Mouse (Mus musculus) heart, postnatal 0 days (tissue): Measurements from ENCODE around the gene Mrvi1. TPM values are rescaled to one million over a fixed set of nuclear protein-coding genes. Genes with fewer than 3 reads are reported as not detected.

ENCODE experiments used
- ATAC-seq: fragments of 200-750 bp; cut with Nextera tagmentation; 2 replicates; pipeline ENCODE4 v1.8.0; 2017; ENCODE audit warnings: low read depth, moderate number of reproducible peaks, moderate library complexity; ENCODE audit not compliant: insufficient read depth
- DNase-seq: peaks from one replicate; pipeline ENCODE4 v3.0.0-alpha.2; 2016; ENCODE audit warnings: low spot score
- H3K27ac ChIP-seq: fragments of 300-500 bp; sonication (generic); 2 replicates; pipeline ENCODE4 v1.5.1; 2014; ENCODE audit warnings: low read depth, mild to moderate bottlenecking
- H3K27me3 ChIP-seq: fragments of 300-500 bp; sonication (generic); 2 replicates; pipeline ENCODE4 v1.6.1; 2014; ENCODE audit warnings: low read length, mixed read lengths; ENCODE audit not compliant: control insufficient read depth, insufficient read depth
- H3K36me3 ChIP-seq: fragments of 300-500 bp; sonication (generic); replicated peaks from 2 replicates; pipeline ENCODE4 v1.6.1; 2014; ENCODE audit warnings: low read length, mixed read lengths; ENCODE audit not compliant: control insufficient read depth, insufficient read depth
- H3K4me1 ChIP-seq: fragments of 300-500 bp; sonication (generic); 2 replicates; pipeline ENCODE4 v1.6.1; 2014; ENCODE audit warnings: antibody characterized with exemption; ENCODE audit not compliant: control insufficient read depth, insufficient read depth
- H3K4me2 ChIP-seq: fragments of 300-500 bp; sonication (generic); 2 replicates; pipeline ENCODE4 v1.6.1; 2014; ENCODE audit warnings: low read depth, mild to moderate bottlenecking, low read length, moderate library complexity
- H3K4me3 ChIP-seq: fragments of 300-500 bp; sonication (generic); 2 replicates; pipeline ENCODE4 v1.5.1; 2014; ENCODE audit warnings: low read depth, low read length
- H3K9ac ChIP-seq: fragments of 300-500 bp; sonication (generic); replicated peaks from 2 replicates; pipeline ENCODE4 v1.6.1; 2014; ENCODE audit warnings: low read depth, low read length, mixed read lengths
- H3K9me3 ChIP-seq: fragments of 300-500 bp; sonication (generic); replicated peaks from 2 replicates; pipeline ENCODE4 v1.6.1; 2016; ENCODE audit warnings: low read length; ENCODE audit not compliant: control insufficient read depth
- CTCF ChIP-seq: IDR thresholded peaks from 2 replicates; pipeline ENCODE4 v1.5.1; 2016; ENCODE audit warnings: antibody characterized with exemption, control low read depth, low read depth
- EP300 ChIP-seq: IDR thresholded peaks from 2 replicates; pipeline ENCODE4 v1.6.1; 2016; ENCODE audit warnings: antibody characterized with exemption, low read depth
- WGBS: fragments of 180-500 bp; shearing (Covaris S2); extraction: QIAGEN DNeasy Blood & Tissue Kit; methylation state at CpG from one replicate; pipeline ENCODE4 v1.1.7; 2014; 5-methylcytosine and 5-hydroxymethylcytosine counted together
- polyA plus RNA-seq: library from polyadenylated mRNA; unstranded; fragments of >200 nt; fragmentation: Nextera tagmentation; extraction: Ambion mirVana; gene quantifications from 2 replicates; pipeline ENCODE4 v1.2.1, GENCODE M21; 2015
- total RNA-seq: library from RNA; depleted of rRNA; stranded (reverse); fragments of >200 nt; gene quantifications from 2 replicates; pipeline ENCODE4 v1.2.3, GENCODE M21; 2014; ENCODE audit warnings: low replicate concordance

The Mrvi1 gene
- total and polyA plus RNA-seq, 2 experiments from 2014 or later = 3.1 to 7.6 TPM

DNA sequence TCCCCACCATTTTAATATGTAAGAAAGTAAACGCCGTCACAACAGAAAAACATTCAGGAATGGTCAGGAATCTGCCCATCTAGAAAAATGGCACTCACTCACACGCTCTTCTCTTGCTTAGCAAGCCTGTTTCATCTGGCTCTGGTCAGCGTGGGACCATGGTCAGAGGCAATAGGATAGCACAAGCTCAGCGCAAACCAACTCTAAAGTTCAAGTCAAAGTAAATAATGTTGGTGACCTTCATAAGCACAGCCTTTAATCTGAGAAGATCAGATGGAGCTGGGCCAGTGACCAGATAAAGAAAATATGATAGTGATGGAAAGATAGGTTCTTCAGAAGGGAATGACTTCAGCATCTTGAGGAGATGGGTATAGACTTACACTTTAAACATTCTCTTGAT is 37.9 kb downstream of the Mrvi1 start:
- H3K4me1 ChIP-seq = peaks cover 13% of the 10 kb centered on the region
- H3K4me3 ChIP-seq = no peak overlapping the region
- ATAC-seq (no peak), DNase-seq (no peak)
- H3K27me3 ChIP-seq = no peaks in the 10 kb centered on the region
- H3K36me3 ChIP-seq = no peaks in the 10 kb centered on the region
- no peaks in the 10 kb centered on the region for H3K9me3 ChIP-seq
- WGBS = 90% methylated on average over 5 of the region's 5 CpGs
- H3K27ac ChIP-seq = no peak overlapping the region
- no peak for TF ChIP-seq CTCF
- TF ChIP-seq EP300 = no peak
- no peak overlapping the region for H3K9ac ChIP-seq
- H3K4me2 ChIP-seq = no peak overlapping the region

DNA sequence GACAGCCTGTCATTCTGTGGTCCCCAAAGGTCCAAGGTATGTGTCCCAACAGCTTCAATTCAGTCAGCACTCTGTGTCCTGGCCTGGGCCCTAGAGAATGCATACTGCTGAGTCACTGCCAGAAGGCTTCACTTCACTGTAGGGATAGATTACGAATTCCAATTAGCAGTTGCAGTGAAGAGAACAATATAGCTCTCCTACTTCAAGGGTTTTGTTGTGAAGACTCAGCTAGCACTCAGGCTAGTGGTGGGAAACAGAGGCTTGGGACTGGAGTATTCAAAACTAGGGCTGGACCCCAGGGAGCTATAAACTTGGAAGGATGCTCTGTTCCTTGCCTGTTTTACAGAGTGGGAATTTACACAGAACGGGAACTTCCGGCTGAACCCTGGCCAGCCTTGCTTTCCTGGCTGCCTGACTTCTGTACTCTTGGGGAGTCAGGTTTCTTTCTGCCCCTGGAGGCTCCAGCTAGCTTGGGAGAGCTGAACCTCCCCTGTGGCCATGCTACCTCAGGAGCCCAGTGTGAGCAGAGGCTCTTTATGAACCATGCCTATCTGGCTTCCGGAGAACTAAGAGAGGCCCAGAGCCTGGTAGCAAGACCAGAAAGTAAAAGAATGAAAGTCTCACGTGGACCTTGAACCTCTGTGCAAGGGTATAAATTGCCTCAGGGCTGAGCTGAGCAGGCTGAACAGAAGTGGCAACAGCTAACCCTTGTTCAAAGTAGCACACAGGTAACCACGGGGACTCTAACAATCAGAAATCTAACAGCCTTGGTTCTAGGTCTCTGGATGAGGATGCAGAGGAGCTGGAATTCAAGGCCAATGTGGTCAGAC is 40.3 kb downstream of the Mrvi1 start:
- H3K27ac ChIP-seq = peak overlapping the region; percentile 71
- H3K9me3 ChIP-seq = no peaks in the 10 kb centered on the region
- H3K36me3 ChIP-seq = no peaks in the 10 kb centered on the region
- TF ChIP-seq EP300 = no peak
- no peak for TF ChIP-seq CTCF
- WGBS = 44% methylated on average over 6 of the region's 6 CpGs
- ATAC-seq = peak; percentile 79
- H3K4me2 ChIP-seq = no peak overlapping the region
- peaks cover 13% of the 10 kb centered on the region for H3K4me1 ChIP-seq
- H3K27me3 ChIP-seq = no peaks in the 10 kb centered on the region
- H3K9ac ChIP-seq = no peak overlapping the region
- peak; percentile 78 for DNase-seq
- H3K4me3 ChIP-seq = no peak overlapping the region

DNA sequence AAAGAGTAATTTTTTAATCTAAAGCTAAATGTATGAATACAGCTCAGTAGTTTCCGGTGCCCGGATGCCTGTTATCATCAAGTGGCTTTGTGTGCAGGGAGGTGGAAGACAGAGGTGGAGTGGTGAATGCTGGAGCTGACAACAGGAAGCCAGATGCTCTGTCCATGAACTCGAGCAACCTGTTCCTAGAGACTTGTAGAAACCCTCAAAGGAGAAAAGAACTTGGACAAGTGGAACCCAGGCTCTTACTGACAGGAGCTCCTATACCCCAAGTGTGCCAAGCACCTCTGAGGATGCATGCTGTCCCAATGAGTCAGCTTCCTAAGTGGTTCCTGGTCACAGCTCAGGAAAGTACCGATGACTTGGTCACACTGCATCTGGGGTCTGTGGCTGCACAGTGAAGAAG is 41.1 kb downstream of the Mrvi1 start:
- no peak for TF ChIP-seq CTCF
- no peak for TF ChIP-seq EP300
- 27% methylated on average over 4 of the region's 4 CpGs for WGBS

DNA sequence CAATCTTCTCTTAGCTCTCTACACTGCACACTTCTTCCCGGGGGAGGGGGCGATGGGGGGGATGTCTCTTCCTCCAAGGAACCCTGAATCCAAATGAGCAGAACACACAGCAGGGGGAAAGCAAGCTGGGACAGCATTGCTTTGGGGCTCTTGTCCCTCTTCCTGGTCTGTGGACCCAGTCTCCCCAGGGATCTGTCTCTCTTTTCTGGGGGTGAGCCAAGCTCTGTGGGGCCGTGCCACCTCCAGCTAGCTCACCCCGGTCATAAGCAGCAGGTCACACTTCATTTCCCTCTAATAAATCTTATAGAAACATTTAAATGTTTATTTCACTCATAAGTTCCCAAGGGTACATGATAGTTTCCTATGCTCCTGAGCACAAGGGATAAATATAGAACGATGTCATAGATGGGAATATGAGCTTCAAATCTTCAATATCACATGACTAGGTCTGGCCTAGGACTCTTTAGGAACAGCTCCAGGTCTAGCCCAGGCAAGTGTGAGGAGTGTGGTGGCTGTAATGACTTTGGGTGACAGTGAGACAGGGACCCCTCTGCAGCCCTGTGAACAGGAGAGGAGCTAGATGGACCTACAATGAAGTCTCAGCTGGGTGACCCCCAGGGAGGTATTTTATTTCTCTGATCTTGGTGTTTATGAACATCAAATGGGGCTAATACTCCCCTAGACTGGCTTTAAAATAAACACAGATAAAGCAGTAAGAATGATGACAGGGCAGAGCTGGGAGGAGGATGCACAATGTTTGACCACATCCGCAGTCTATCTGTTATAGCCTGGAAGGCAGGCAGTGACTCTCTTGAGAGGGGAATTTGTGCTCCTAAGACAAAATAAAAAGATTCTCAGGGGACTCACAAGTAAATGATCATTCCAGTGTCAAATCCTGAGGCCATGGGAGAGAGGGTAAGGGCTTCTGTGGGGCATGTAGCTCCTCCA is 46.2 kb downstream of the Mrvi1 start:
- peaks cover 6% of the 10 kb centered on the region for H3K4me1 ChIP-seq
- peak; percentile 24; the same call in 1 of the 2 replicates for ATAC-seq

More for the DNA sequence above, 41.1 kb downstream of the Mrvi1 start:
- ATAC-seq = peak; percentile 17
- Histone ChIP-seq H3K27ac (peak overlapping the region; percentile 71), H3K9me3 (no peaks in the 10 kb centered on the region), H3K27me3 (no peaks in the 10 kb centered on the region), H3K9ac (no peak overlapping the region), H3K4me3 (no peak overlapping the region), H3K4me2 (no peak overlapping the region), H3K4me1 (peaks cover 13% of the 10 kb centered on the region), H3K36me3 (no peaks in the 10 kb centered on the region)
- DNase-seq = no peak

GRCm38 (mm10) chr7:110933999-110934398 is 48.3 kb downstream of the Mrvi1 start:
- H3K9ac ChIP-seq = no peak overlapping the region
- H3K4me2 ChIP-seq = no peak overlapping the region
- no peak overlapping the region for H3K27ac ChIP-seq
- 66% methylated on average over 2 of the region's 2 CpGs for WGBS
- H3K36me3 ChIP-seq = no peaks in the 10 kb centered on the region
- H3K27me3 ChIP-seq = no peaks in the 10 kb centered on the region
- no peak for ATAC-seq
- DNase-seq = no peak
- no peak for TF ChIP-seq EP300
- no peak for TF ChIP-seq CTCF
- H3K9me3 ChIP-seq = no peaks in the 10 kb centered on the region
- H3K4me3 ChIP-seq = no peak overlapping the region
- 0 out of 2 replicates have a peak, but pooled peaks cover 4% of the 10 kb centered on the region for H3K4me1 ChIP-seq

More for the DNA sequence above, 46.2 kb downstream of the Mrvi1 start:
- no peak overlapping the region for H3K9ac ChIP-seq
- no peak overlapping the region for H3K4me2 ChIP-seq
- H3K36me3 ChIP-seq = no peaks in the 10 kb centered on the region
- no peak overlapping the region for H3K27ac ChIP-seq
- no peaks in the 10 kb centered on the region for H3K27me3 ChIP-seq
- TF ChIP-seq CTCF = no peak
- no peak for TF ChIP-seq EP300
- no peak overlapping the region for H3K4me3 ChIP-seq
- DNase-seq = no peak
- no peaks in the 10 kb centered on the region for H3K9me3 ChIP-seq
- WGBS = 76% methylated on average over 6 of the region's 6 CpGs
